Mouse (Mus musculus) layer of hippocampus, postnatal 14 days (tissue): ENCODE data around the gene Tnmd. TPM values are rescaled to one million over a fixed set of nuclear protein-coding genes. Genes with fewer than 3 reads are reported as not detected.

Source experiments
- DNase-seq, 2 experiments: peaks; one replicate each; pipeline ENCODE4 v3.0.0; 2021 to 2022; ENCODE audit warnings: low spot score in 2 of 2, mixed read lengths in 1 of 2
- long read RNA-seq, 2 experiments: library from polyadenylated mRNA; stranded (forward); transcript quantifications; one replicate each; pipeline ENCODE4 v2.0.0; 2021
- total RNA-seq, 2 experiments: library from RNA; stranded (reverse); gene quantifications; 2 replicates each; pipeline ENCODE4 v1.2.3; 2021

The Tnmd gene
- total RNA-seq = not detected
- long read RNA-seq, experiment 1, partial matches to known transcripts = 0 of 1 reads
- long read RNA-seq, experiment 1, other reads (novel, unspliced or antisense) = 1 of 1 reads
- long read RNA-seq, experiment 2 = 0 reads

GRCm38 (mm10) chrX:133850680-133851079, at the start of gene Tnmd:
TSS of gene Tnmd (plus strand) at chrX:133850980.
- DNase-seq = no peak

GRCm38 (mm10) chrX:133853637-133854036, 2.9 kb downstream of the Tnmd start:
- DNase-seq = no peak

- DNase-seq = no peak
Observed at GRCm38 (mm10) chrX:133869743-133870142, 19.0 kb downstream of the Tnmd start.

GRCm38 (mm10) chrX:133887308-133887707, 36.5 kb downstream of the Tnmd start:
- no peak for DNase-seq

- DNase-seq = no peak
Observed at GRCm38 (mm10) chrX:133888111-133888510, 37.3 kb downstream of the Tnmd start.

- peak; percentile 81 to 92 for DNase-seq
Observed at GRCm38 (mm10) chrX:133898014-133898542, 47.3 kb downstream of the Tnmd start, which contains the start of gene Tspan6. TSS of gene Tspan6 (minus strand) at chrX:133898429.

- DNase-seq = no peak
Observed at GRCm38 (mm10) chrX:133908261-133908660, 57.5 kb downstream of the Tnmd start, which contains the start of gene Srpx2. TSS of gene Srpx2 (plus strand) at chrX:133908426.

- DNase-seq = no peak
Observed at GRCm38 (mm10) chrX:133911397-133912103, 60.8 kb downstream of the Tnmd start.

- no peak for DNase-seq
Observed at GRCm38 (mm10) chrX:133913006-133913405, 62.2 kb downstream of the Tnmd start.

- no peak for DNase-seq
Observed at GRCm38 (mm10) chrX:133914219-133914618, 63.4 kb downstream of the Tnmd start.

Other genes starting within 250 kb of the Tnmd start
- gene Pcdh19, start 162.0 kb upstream of the Tnmd start, total RNA-seq = 10 to 100 TPM; 63.4 to 65.0 TPM
- 10 to 100 TPM; 28.6 to 30.2 TPM for gene Tspan6, start 47.4 kb downstream of the Tnmd start, total RNA-seq
- gene Srpx2, start 57.4 kb downstream of the Tnmd start, total RNA-seq = 1 to 10 TPM in 1 of 2 experiments, under 1 TPM in 1; 0.69 to 1.9 TPM
- gene Sytl4, start 130.8 kb downstream of the Tnmd start, total RNA-seq = 1 to 10 TPM in 1 of 2 experiments, under 1 TPM in 1; 0.88 to 1.0 TPM
- 100 to 1,000 TPM; 113 to 130 TPM for gene Cstf2, start 208.2 kb downstream of the Tnmd start, total RNA-seq